Mouse (Mus musculus): Measurements from ENCODE around the gene Tmem119. TPM values are rescaled to one million over a fixed set of nuclear protein-coding genes. Genes with fewer than 3 reads are reported as not detected.

Tmem119 gene
- 59.4 and 96.1 TPM in 2 replicates for polyA plus RNA-seq (2015; fragmentation: Nextera tagmentation; extraction: Ambion mirVana)

GRCm38 (mm10) chr5:113800280-113800679, at the start of gene Tmem119:
TSS of gene Tmem119 (minus strand) at chr5:113800516.

DNA sequence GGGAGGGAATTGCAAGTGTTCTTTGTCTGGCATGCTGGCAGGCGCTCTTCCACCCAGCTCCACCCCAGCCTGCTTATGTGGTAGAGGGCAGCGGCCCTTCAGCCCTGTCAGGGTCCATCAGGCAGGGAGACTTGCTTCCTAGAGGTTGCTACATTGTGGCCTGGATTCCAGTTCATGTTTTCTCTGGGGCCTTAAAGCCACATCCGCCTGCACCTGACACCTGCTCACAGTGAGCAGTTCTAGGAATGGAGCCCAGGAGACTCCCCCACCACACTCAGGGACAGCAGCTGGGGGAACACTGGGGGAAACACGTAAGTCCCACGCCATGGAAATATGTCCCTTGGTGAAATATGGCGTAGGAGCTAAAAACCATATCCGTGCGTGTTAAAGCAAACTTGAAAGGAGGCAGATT, 32.2 kb upstream of the Tmem119 start, which contains the start of gene Selplg:
Selplg (minus strand) TSS at position 155 of the 412 bp plus-strand sequence.

DNA sequence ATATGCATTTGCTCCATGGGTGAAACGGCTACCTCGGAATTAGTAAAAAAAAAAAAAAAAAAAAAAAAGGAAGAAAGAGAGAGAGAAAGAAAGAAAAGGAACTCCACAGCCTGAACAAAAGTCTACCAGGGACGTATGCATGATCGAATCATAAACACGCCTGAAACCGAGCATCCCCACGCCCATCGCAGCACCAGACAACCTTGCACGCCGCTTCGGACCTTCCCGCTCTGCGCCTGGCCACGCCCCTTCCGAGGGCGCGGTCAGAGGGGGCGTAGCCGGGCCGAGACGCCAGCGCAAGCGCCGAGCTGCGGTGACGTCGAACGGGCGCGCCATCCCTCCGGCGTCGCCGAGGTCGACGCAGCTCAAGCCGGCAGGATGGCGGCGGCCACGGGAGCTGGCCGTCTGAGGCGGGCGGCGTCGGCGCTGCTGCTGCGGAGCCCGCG, 27.8 kb downstream of the Tmem119 start, which contains the start of the genes Sart3 and Iscu:
Sart3 (minus strand) TSS at position 61 of the 446 bp plus-strand sequence.
Iscu (plus strand) TSS at position 299 of the 446 bp plus-strand sequence.

Other genes starting within 250 kb of the Tmem119 start
- 6.6 and 7.1 TPM in 2 replicates for gene Cmklr1, start 150.1 kb downstream of the Tmem119 start, polyA plus RNA-seq (2015; fragmentation: Nextera tagmentation; extraction: Ambion mirVana)
- gene 1700069L16Rik, start 75.7 kb downstream of the Tmem119 start, polyA plus RNA-seq (2015; fragmentation: Nextera tagmentation; extraction: Ambion mirVana), result not detected in 2 replicates
- 7.9 and 9.6 TPM in 2 replicates for gene Ficd, start 64.7 kb downstream of the Tmem119 start, polyA plus RNA-seq (2015; fragmentation: Nextera tagmentation; extraction: Ambion mirVana)
- gene Sart3, start 28.0 kb downstream of the Tmem119 start, polyA plus RNA-seq (2015; fragmentation: Nextera tagmentation; extraction: Ambion mirVana), result 15.9 and 22.9 TPM in 2 replicates
- gene Iscu, start 27.8 kb downstream of the Tmem119 start, polyA plus RNA-seq (2015; fragmentation: Nextera tagmentation; extraction: Ambion mirVana), result 640 and 1,026 TPM in 2 replicates
- 4.5 and 5.3 TPM in 2 replicates for gene Selplg, start 32.1 kb upstream of the Tmem119 start, polyA plus RNA-seq (2015; fragmentation: Nextera tagmentation; extraction: Ambion mirVana)
- gene Coro1c, start 108.2 kb upstream of the Tmem119 start, polyA plus RNA-seq (2015; fragmentation: Nextera tagmentation; extraction: Ambion mirVana), result 65.4 and 71.3 TPM in 2 replicates
- gene Ssh1, start 193.4 kb upstream of the Tmem119 start, polyA plus RNA-seq (2015; fragmentation: Nextera tagmentation; extraction: Ambion mirVana), result 6.3 and 9.8 TPM in 2 replicates
- gene Dao, start 203.2 kb upstream of the Tmem119 start, polyA plus RNA-seq (2015; fragmentation: Nextera tagmentation; extraction: Ambion mirVana), result 0.14 and 0.19 TPM in 2 replicates

Data from adrenal gland, postnatal 0 days (tissue).